Mouse (Mus musculus) liver, embryonic 12.5 days (tissue): ENCODE measurements around the gene Bod1l. TPM values are rescaled to one million over a fixed set of nuclear protein-coding genes. Genes with fewer than 3 reads are reported as not detected.
A peak's percentile ranks its signal among the peaks of the same experiment; 100 is the strongest.

ENCODE experiments used
- ATAC-seq: fragments of 200-750 bp; cut with Nextera tagmentation; 2 replicates; pipeline ENCODE4 v1.8.0; 2017; ENCODE audit warnings: moderate number of reproducible peaks, mild to moderate bottlenecking, moderate library complexity
- H3K27ac ChIP-seq: fragments of 300-500 bp; sonication (generic); 2 replicates; pipeline ENCODE4 v1.5.1; 2016; ENCODE audit warnings: mild to moderate bottlenecking
- H3K27me3 ChIP-seq: fragments of 300-500 bp; sonication (generic); replicated peaks from 2 replicates; pipeline ENCODE4 v1.6.1; 2016; ENCODE audit warnings: mild to moderate bottlenecking, moderate library complexity
- H3K36me3 ChIP-seq: fragments of 300-500 bp; sonication (generic); 2 replicates; pipeline ENCODE4 v1.6.1; 2016; ENCODE audit warnings: mild to moderate bottlenecking, moderate library complexity
- H3K4me1 ChIP-seq: fragments of 300-500 bp; sonication (generic); 2 replicates; pipeline ENCODE4 v1.6.1; 2016
- H3K4me2 ChIP-seq: fragments of 300-500 bp; sonication (generic); 2 replicates; pipeline ENCODE4 v1.6.1; 2016; ENCODE audit warnings: mild to moderate bottlenecking, moderate library complexity
- H3K4me3 ChIP-seq: fragments of 300-500 bp; sonication (generic); 2 replicates; pipeline ENCODE4 v1.5.1; 2016; ENCODE audit warnings: mild to moderate bottlenecking, moderate library complexity
- H3K9ac ChIP-seq: fragments of 300-500 bp; sonication (generic); 2 replicates; pipeline ENCODE4 v1.6.1; 2016; ENCODE audit warnings: mild to moderate bottlenecking, moderate library complexity
- H3K9me3 ChIP-seq: fragments of 300-500 bp; sonication (generic); replicated peaks from 2 replicates; pipeline ENCODE4 v1.6.1; 2016; ENCODE audit warnings: mild to moderate bottlenecking, moderate library complexity
- WGBS: fragments of 180-500 bp; shearing (Covaris S2); methylation state at CpG from one replicate; pipeline ENCODE4 v1.1.7; 2016; ENCODE audit not compliant: insufficient replicate concordance; 5-methylcytosine and 5-hydroxymethylcytosine counted together
- polyA plus RNA-seq: library from polyadenylated mRNA; unstranded; fragments of >200 nt; fragmentation: Nextera tagmentation; extraction: Ambion mirVana; gene quantifications from 2 replicates; pipeline ENCODE4 v1.2.1, GENCODE M21; 2016

Gene Bod1l
- polyA plus RNA-seq, 1 experiment from 2014 or later: 16.5 TPM

- ATAC-seq: no peak
These were observed 53.6 kb downstream of the Bod1l start for GRCm38 (mm10) chr5:41790517-41790916.

GRCm38 (mm10) chr5:41788877-41789276 is 55.2 kb downstream of the Bod1l start:
- Histone ChIP-seq H3K9me3 (no peaks in the 10 kb centered on the region), H3K4me1 (no peaks in the 10 kb centered on the region), H3K4me2 (no peak overlapping the region), H3K27me3 (no peaks in the 10 kb centered on the region), H3K9ac (no peak overlapping the region), H3K4me3 (no peak overlapping the region), H3K27ac (no peak overlapping the region), H3K36me3 (peaks cover 85% of the 10 kb centered on the region)
- 87% methylated on average over 6 of the region's 6 CpGs for WGBS
- ATAC-seq: no peak

More at GRCm38 (mm10) chr5:41790517-41790916, 53.6 kb downstream of the Bod1l start:
- Histone ChIP-seq H3K9ac (no peak overlapping the region), H3K27ac (no peak overlapping the region), H3K4me1 (no peaks in the 10 kb centered on the region), H3K4me3 (no peak overlapping the region), H3K27me3 (no peaks in the 10 kb centered on the region), H3K9me3 (no peaks in the 10 kb centered on the region), H3K4me2 (no peak overlapping the region), H3K36me3 (peaks cover 90% of the 10 kb centered on the region)
- 92% methylated on average over 2 of the region's 2 CpGs for WGBS

- no peaks in the 10 kb centered on the region for H3K27me3 ChIP-seq
- no peak overlapping the region for H3K9ac ChIP-seq
- no peak overlapping the region for H3K27ac ChIP-seq
- H3K4me3 ChIP-seq: no peak overlapping the region
- no peak for ATAC-seq
- no peak overlapping the region for H3K4me2 ChIP-seq
- H3K36me3 ChIP-seq: peaks cover 22% of the 10 kb centered on the region
- H3K4me1 ChIP-seq: no peaks in the 10 kb centered on the region
- H3K9me3 ChIP-seq: no peaks in the 10 kb centered on the region
- 81% methylated on average over 5 of the region's 5 CpGs for WGBS
These were observed 62.2 kb downstream of the Bod1l start for GRCm38 (mm10) chr5:41781890-41782289.

DNA sequence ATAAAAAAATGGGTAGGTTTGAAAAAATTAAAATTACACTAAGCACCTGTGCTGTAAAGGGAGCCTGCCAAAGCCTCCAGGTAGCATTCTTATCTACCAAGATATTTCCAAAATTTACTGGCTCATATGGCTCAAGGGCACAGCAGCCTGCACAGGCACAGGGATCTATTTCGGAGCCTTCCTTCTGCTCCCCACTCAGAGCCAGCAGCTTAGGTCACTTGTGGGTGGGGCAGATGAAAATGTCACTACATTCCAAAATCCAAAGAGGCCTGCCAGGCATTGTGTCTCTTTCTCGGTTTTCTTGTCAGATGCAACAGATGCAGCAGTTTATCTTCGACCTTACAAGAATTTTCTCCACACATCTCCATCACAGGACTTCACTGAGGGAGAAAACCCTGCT is 64.1 kb downstream of the Bod1l start:
- H3K4me2 ChIP-seq: no peak overlapping the region
- H3K9me3 ChIP-seq: no peaks in the 10 kb centered on the region
- no peak overlapping the region for H3K9ac ChIP-seq
- H3K4me3 ChIP-seq: no peak overlapping the region
- no peaks in the 10 kb centered on the region for H3K27me3 ChIP-seq
- H3K4me1 ChIP-seq: no peaks in the 10 kb centered on the region
- no peak for ATAC-seq
- 74% methylated on average over 3 of the region's 3 CpGs for WGBS
- peaks cover 7% of the 10 kb centered on the region for H3K36me3 ChIP-seq
- no peak overlapping the region for H3K27ac ChIP-seq

DNA sequence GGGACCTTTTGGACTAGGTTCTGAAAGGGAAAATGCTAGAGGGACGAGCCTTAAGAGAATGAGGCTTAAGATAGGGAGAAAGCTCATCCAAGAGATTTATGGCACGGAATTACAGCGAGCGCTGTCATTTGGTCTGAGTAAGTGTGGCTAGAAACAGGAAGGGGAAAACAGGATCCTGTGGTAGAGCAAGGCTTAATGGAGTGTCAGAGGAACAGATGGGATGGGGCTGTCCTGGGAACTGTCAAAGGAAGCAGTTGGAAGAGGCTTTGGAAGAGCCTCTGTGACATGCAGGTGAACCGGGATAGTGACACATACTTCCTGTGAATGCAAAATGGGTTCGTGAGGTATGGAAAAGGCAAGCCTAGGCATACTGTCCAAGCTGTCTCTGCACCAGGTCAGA is 68.4 kb downstream of the Bod1l start:
- Histone ChIP-seq H3K9me3 (no peaks in the 10 kb centered on the region), H3K27ac (no peak overlapping the region), H3K27me3 (0 out of 2 replicates have a peak, but pooled peaks cover 4% of the 10 kb centered on the region), H3K4me2 (no peak overlapping the region), H3K36me3 (no peaks in the 10 kb centered on the region), H3K4me3 (no peak overlapping the region), H3K9ac (no peak overlapping the region), H3K4me1 (no peaks in the 10 kb centered on the region)
- no peak for ATAC-seq
- 29% methylated on average over 6 of the region's 6 CpGs for WGBS

DNA sequence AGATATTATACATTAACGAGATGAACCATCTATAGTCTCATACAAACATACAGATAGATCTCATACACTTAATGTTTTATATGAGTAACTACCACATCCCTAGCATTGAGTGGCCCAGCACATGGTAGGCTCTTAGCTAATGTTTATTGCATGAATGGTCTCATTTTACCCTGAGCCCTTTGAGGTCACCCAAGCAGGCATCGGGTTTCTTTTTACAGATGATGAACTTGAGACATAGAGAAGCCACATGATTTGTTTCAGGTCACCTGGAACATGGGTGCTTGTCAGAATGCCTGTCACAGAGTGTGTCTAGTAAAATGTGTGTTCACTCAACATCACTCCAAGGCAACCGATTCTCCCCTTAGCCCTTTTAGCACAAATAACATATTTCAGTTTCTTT is 68.8 kb downstream of the Bod1l start:
- Histone ChIP-seq H3K4me3 (no peak overlapping the region), H3K27me3 (0 out of 2 replicates have a peak, but pooled peaks cover 4% of the 10 kb centered on the region), H3K4me2 (no peak overlapping the region), H3K9ac (no peak overlapping the region), H3K4me1 (no peaks in the 10 kb centered on the region), H3K36me3 (no peaks in the 10 kb centered on the region), H3K27ac (no peak overlapping the region), H3K9me3 (no peaks in the 10 kb centered on the region)
- ATAC-seq: no peak
- WGBS: 77% methylated on average over 3 of the region's 3 CpGs

DNA sequence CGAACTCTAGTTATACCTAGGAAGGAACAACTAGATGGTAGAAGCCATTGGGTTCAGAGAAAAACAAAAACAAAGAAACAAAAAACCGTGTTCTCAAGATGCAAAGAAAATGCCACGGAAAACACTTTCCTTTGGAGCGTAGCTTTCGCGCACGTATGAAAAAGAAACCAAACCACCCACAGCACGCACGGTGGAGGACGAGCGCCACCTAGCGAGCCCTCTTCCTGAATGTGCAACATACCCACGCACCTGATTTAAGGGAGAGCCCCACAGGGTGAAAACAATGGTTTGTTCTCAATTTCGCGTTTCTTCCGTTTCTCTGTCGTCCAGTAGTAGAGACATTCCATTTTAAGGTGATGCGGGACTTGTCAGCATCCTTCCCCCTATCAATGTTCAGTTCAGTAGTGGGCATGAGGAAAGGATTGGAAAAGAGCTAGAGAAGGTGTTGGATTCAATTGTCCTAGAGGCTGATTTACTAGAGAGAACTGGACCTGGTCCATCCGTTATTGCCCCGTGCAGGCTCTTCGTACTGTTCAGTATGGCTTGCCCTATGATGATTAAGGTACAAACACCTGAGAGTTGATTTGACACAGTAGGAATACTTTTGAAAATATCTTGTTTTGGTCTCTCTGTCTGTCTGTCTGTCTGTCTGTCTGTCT is 75.6 kb downstream of the Bod1l start:
- 0 out of 2 replicates have a peak overlapping the region, but pooled peaks have one; percentile 2 for H3K9ac ChIP-seq
- H3K27ac ChIP-seq: no peak overlapping the region
- no peaks in the 10 kb centered on the region for H3K36me3 ChIP-seq
- H3K4me3 ChIP-seq: peak overlapping the region; percentile 49
- 4% methylated on average over 21 of the region's 21 CpGs for WGBS
- H3K9me3 ChIP-seq: no peaks in the 10 kb centered on the region
- H3K27me3 ChIP-seq: peaks cover 66% of the 10 kb centered on the region
- peaks cover 20% of the 10 kb centered on the region for H3K4me1 ChIP-seq
- 0 out of 2 replicates have a peak, but pooled peaks have one; percentile 57 for ATAC-seq
- H3K4me2 ChIP-seq: peak overlapping the region; percentile 62

GRCm38 (mm10) chr5:41767296-41768200 is 76.6 kb downstream of the Bod1l start:
- H3K27me3 ChIP-seq: peaks cover 76% of the 10 kb centered on the region
- H3K9me3 ChIP-seq: no peaks in the 10 kb centered on the region
- peak overlapping the region; percentile 62 for H3K4me2 ChIP-seq
- no peak overlapping the region for H3K27ac ChIP-seq
- WGBS: 3% methylated on average over 33 of the region's 33 CpGs
- peaks cover 20% of the 10 kb centered on the region for H3K4me1 ChIP-seq
- H3K9ac ChIP-seq: 0 out of 2 replicates have a peak overlapping the region, but pooled peaks have one; percentile 2
- no peaks in the 10 kb centered on the region for H3K36me3 ChIP-seq
- no peak for ATAC-seq
- peak overlapping the region; percentile 49 for H3K4me3 ChIP-seq

DNA sequence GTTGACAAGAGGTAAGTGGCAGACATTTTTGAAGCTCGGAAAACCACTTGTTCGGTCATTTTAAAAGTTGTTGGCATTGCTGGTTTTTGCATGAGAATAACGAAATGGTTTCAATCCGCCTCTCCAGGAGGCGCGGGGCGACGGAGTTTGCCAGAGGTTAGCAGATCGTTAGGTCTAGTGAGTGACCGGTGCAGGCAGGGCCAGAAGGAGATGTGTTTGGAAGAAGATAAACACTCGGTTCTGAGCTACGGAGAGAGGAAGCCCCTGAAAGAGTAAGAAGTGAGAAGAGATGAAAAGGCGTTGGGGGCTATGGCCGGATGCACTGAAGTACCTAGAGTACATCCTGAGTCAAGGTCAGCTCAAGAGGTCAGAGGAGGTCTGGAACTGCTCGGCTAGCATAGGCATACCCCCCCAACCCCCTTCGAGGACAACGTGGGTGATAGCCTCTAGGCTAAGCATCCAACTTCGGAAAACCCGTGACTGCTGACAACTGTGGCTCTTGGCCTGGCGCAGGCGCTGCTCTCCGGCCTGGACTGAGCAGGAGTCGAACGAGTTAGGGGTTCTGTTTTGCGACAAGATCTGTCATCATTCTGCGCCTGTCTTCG is 77.6 kb downstream of the Bod1l start:
- WGBS: 2% methylated on average over 27 of the region's 27 CpGs
- Histone ChIP-seq H3K4me2 (no peak overlapping the region), H3K36me3 (no peaks in the 10 kb centered on the region), H3K4me1 (peaks cover 21% of the 10 kb centered on the region), H3K27ac (no peak overlapping the region), H3K9me3 (no peaks in the 10 kb centered on the region), H3K9ac (no peak overlapping the region), H3K27me3 (peaks cover 86% of the 10 kb centered on the region), H3K4me3 (no peak overlapping the region)
- ATAC-seq: no peak

GRCm38 (mm10) chr5:41765626-41766405 is 78.3 kb downstream of the Bod1l start:
- 2% methylated on average over 14 of the region's 14 CpGs for WGBS
- ATAC-seq: no peak
- H3K4me3 ChIP-seq: no peak overlapping the region

More at GRCm38 (mm10) chr5:41765626-41766405, 78.3 kb downstream of the Bod1l start:
- peaks cover 24% of the 10 kb centered on the region for H3K4me1 ChIP-seq
- H3K27me3 ChIP-seq: peaks cover 89% of the 10 kb centered on the region
- no peaks in the 10 kb centered on the region for H3K36me3 ChIP-seq
- no peak overlapping the region for H3K27ac ChIP-seq
- no peak overlapping the region for H3K9ac ChIP-seq
- no peaks in the 10 kb centered on the region for H3K9me3 ChIP-seq
- no peak overlapping the region for H3K4me2 ChIP-seq
